Mouse (Mus musculus) cerebellum, adult 8-10 months (tissue): Measurements from ENCODE around the gene Olfr748.
"Not testable (repeated sequence)": the region's sequence is repeated elsewhere in the genome, so short reads cannot be mapped to it uniquely, and the experiment has no call there.

ENCODE experiments used
- DNase-seq: peaks from one replicate; pipeline ENCODE4 v3.0.0; 2022

Olfr748 gene

DNA sequence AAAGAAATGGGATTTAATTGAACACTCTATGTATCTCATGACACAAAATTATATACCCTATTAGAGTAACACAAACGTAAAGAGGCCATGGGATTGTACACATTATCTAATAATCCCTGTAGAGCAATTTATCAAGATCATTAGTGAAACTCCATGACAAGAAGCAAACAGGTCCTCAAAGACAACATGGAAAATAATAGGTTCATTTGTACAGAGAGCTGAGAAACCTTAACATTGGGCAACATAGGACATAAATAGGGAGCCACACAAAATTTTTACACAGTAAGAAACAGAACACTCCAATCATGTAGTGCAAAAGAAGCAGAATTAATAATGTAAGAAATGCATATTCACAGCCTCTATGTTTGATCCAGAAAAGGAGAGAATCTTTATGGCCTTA, at the start of gene Olfr748:
Gene Olfr748, plus strand, starts transcription at position 301 of the 400 bp plus-strand sequence.
- no peak for DNase-seq

GRCm38 (mm10) chr14:50693106-50693505, 14.1 kb upstream of the Olfr748 start, which contains the start of gene Olfr747:
TSS of gene Olfr747 (minus strand) at chr14:50693206.
- DNase-seq = no peak

DNA sequence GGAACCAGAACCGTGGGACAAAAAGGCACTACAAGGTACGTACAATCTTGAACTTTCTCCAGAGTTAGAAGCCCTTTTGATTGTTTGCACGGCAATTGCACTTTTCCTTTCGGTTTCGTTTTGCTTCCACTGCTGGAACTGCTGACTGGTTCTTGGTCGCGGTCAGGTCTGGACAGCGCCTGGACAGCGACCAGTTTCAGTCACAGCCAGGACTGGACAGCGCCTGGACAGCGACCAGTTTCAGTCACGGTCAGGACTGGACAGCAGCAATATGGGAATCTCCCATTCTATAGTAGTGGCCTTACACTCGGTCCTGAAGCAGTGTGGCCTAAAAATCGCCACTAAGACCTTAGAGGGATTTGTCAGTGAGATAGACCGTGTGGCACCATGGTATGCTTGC, 12.7 kb downstream of the Olfr748 start:
- DNase-seq = not testable (repeated sequence)

DNA sequence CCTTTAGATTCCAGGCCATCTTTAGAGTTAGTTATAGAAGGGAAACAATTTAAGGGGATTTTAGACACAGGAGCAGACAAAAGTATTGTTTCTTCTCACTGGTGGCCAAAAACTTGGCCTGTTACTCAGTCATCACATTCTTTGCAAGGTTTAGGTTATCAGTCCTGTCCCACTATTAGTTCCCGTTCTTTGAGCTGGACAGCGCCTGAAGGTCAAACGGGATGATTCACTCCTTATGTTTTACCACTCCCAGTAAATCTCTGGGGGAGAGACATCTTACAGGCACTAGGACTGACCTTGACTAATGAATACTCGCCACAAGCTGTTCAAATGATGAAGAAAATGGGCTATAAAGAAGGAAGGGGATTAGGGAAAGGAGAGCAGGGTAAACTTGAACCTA, 15.2 kb downstream of the Olfr748 start:
- DNase-seq = not testable (repeated sequence)

- DNase-seq = no peak
Observed at GRCm38 (mm10) chr14:50740334-50740733, 33.2 kb downstream of the Olfr748 start.

GRCm38 (mm10) chr14:50741584-50741983, 34.4 kb downstream of the Olfr748 start:
- DNase-seq = no peak

DNA sequence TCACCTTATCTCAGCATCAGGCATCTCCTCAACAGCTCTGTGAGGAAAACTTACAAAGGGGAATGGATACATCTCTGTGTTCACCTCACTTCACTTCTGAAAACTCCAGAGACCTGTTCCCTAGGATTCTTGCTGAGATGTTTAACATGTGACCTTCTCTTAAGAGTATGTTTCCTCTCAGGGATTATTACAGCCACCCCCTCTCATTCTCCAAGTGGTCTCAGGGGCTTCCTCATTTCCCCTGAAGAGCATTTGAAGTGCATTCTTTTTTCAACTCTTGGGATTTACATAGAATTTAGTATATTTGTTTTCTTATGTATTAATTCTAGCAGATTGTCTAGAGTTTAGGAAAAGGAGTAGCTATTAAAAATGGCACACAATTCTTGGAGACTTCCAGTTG, 37.8 kb downstream of the Olfr748 start, which contains the start of gene Olfr749:
Gene Olfr749, minus strand, starts transcription at position 101 of the 400 bp plus-strand sequence.
- DNase-seq = no peak

DNA sequence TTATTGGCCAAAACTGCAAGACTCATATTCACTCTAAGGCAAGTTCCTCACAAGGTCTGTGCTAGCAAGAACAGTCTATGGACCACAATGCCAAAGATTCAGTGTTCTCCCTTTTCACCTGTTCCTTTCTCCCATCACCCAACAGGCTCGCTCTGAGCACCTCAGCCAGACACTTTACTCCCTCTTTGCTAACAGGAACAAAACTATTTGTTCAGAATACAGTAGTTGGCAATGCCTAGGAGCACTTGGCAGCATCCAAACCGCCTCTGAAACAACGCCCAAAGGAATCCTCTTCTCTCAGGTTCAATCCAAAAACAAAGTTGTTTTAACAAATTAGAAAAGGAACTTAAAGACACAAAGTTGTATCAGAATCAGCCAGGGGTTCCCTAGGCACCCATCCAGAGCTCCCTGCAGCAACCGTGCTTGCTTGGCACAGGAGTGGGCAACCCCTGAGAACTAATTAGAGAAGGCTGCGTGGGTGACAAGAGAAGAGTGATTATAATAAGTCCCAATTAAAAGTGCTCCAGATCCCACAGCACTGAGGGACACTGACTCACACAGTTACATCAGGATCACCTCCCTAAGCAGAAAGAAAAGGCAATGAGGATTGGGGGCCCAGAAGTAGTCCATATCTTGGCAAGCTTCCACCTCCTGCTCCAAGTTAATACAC, 51.4 kb downstream of the Olfr748 start:
- no peak for DNase-seq
